Mouse (Mus musculus) limb, embryonic 14.5 days (tissue): ENCODE results near the gene Exoc3. TPM values are rescaled to one million over a fixed set of nuclear protein-coding genes. Genes with fewer than 3 reads are reported as not detected.

ENCODE experiments used
- ATAC-seq: fragments of 200-750 bp; cut with Nextera tagmentation; 2 replicates; pipeline ENCODE4 v1.8.0; 2017; ENCODE audit warnings: low read depth, moderate number of reproducible peaks, moderate TSS enrichment; ENCODE audit not compliant: low FRiP score
- DNase-seq: peaks from one replicate; pipeline ENCODE4 v3.0.0-alpha.2; 2015; ENCODE audit warnings: low spot score
- H3K27ac ChIP-seq: fragments of 300-500 bp; sonication (generic); replicated peaks from 2 replicates; pipeline ENCODE4 v1.5.1; 2014; ENCODE audit warnings: low read depth, mild to moderate bottlenecking, low read length, moderate library complexity, mixed read lengths
- H3K27me3 ChIP-seq: fragments of 300-500 bp; sonication (generic); 2 replicates; pipeline ENCODE4 v1.6.1; 2014; ENCODE audit warnings: low read length, mixed read lengths; ENCODE audit not compliant: control insufficient read depth, insufficient read depth
- H3K36me3 ChIP-seq: fragments of 300-500 bp; sonication (generic); 2 replicates; pipeline ENCODE4 v1.6.1; 2014; ENCODE audit warnings: mild to moderate bottlenecking, low read length, moderate library complexity, mixed read lengths; ENCODE audit not compliant: control insufficient read depth, insufficient read depth
- H3K4me1 ChIP-seq: fragments of 300-500 bp; sonication (generic); 2 replicates; pipeline ENCODE4 v1.6.1; 2014; ENCODE audit warnings: antibody characterized with exemption, low read length, mixed read lengths; ENCODE audit not compliant: control insufficient read depth, insufficient read depth
- H3K4me2 ChIP-seq: fragments of 300-500 bp; sonication (generic); replicated peaks from 2 replicates; pipeline ENCODE4 v1.6.1; 2014; ENCODE audit warnings: low read depth, mild to moderate bottlenecking, low read length, moderate library complexity; ENCODE audit not compliant: severe bottlenecking
- H3K4me3 ChIP-seq: fragments of 300-500 bp; sonication (generic); replicated peaks from 2 replicates; pipeline ENCODE4 v1.5.1; 2014; ENCODE audit warnings: low read length
- H3K9ac ChIP-seq: fragments of 300-500 bp; sonication (generic); 2 replicates; pipeline ENCODE4 v1.6.1; 2014; ENCODE audit warnings: mild to moderate bottlenecking, low read depth, low read length, moderate library complexity; ENCODE audit not compliant: severe bottlenecking
- H3K9me3 ChIP-seq: fragments of 300-500 bp; sonication (generic); 2 replicates; pipeline ENCODE4 v1.6.1; 2016; ENCODE audit warnings: low read length; ENCODE audit not compliant: control insufficient read depth
- POLR2A ChIP-seq: fragments of 200-500 bp; IDR thresholded peaks from 2 replicates; pipeline ENCODE4 v1.8.0; 2012; ENCODE audit warnings: inconsistent platforms, mild to moderate bottlenecking, moderate library complexity, borderline replicate concordance; ENCODE audit not compliant: insufficient read depth, insufficient read length; ENCODE audit errors: extremely low read depth
- WGBS: fragments of 180-500 bp; shearing (Covaris S2); extraction: QIAGEN DNeasy Blood & Tissue Kit; methylation state at CpG from one replicate; pipeline ENCODE4 v1.1.7; 2014; 5-methylcytosine and 5-hydroxymethylcytosine counted together
- polyA plus RNA-seq, 2 experiments: library from polyadenylated mRNA; depleted of rRNA in 1 of 2; stranded (reverse) in 1 of 2; unstranded in 1 of 2; fragments of >200 nt; fragmentation: Nextera tagmentation in 1 of 2; extraction: Ambion mirVana in 1 of 2; gene quantifications; 2 replicates each; pipeline versions ENCODE4 v1.2.1 to v1.2.3; 2012 to 2014

The Exoc3 gene
- polyA plus RNA-seq, 2 experiments: 42.6 to 89.7 TPM

DNA sequence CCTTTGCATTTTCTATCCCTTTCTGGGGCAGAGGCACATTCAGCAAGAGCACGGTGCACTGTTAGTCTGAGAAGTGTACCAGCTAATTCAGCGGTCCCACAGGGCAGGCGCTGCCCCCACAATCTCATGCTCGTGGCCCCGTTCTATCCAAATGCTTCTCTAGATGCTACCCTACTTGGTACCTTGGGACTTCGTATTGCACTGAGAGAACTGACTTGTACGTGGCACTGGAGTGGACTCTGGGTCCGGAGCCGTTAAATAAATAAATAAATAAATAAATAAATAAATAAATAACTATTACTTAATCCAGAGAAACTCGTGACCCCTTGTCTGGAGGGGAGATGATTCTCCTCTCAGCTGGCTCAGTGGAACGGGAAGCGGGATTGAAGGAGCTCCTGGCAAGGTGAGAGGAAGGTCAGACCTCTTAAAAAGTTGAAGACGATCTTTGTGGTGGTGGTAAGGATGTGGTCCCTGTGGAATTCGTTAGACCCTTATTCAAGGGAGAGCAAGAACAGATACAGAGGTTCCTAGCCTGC, 86.7 kb downstream of the Exoc3 start:
- 35% methylated on average over 14 of the region's 14 CpGs for WGBS
- peak overlapping the region; percentile 72; the same call in 1 of the 2 replicates for H3K4me2 ChIP-seq
- no peaks in the 10 kb centered on the region for H3K9me3 ChIP-seq
- no peak for TF ChIP-seq POLR2A
- H3K4me1 ChIP-seq: 0 out of 2 replicates have a peak, but pooled peaks cover 5% of the 10 kb centered on the region
- no peaks in the 10 kb centered on the region for H3K36me3 ChIP-seq
- DNase-seq: no peak
- no peak overlapping the region for H3K27ac ChIP-seq
- H3K4me3 ChIP-seq: peak overlapping the region; percentile 35; the same call in 1 of the 2 replicates
- H3K9ac ChIP-seq: no peak overlapping the region
- H3K27me3 ChIP-seq: peaks cover 48% of the 10 kb centered on the region
- no peak for ATAC-seq

DNA sequence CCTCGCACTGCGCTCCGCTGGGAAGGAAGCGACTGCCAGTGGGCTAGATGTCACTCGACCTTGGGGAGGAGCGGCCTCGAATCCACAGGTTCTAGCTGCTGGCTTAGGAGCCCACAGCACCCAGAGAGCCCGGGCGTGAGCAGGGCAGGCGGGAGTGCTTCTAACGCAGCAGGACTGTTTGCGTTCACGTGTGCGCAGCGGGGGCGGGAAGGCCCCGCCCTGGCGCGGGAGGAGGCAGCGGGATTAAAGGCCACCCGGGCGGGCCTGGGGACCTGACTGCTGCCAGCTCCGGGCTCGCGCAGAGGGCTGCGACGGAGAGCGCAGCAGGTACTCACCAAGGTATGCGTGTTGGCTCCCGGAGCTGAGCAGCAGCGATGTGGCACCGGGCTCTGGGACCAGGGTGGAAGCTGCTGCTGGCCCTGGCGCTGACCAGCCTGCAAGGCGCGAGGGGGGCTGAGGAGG, 87.4 kb downstream of the Exoc3 start, which contains the start of gene Slc9a3:
Slc9a3 (plus strand) TSS at position 317 of the 462 bp plus-strand sequence.
- no peak for ATAC-seq
- Histone ChIP-seq H3K4me1 (0 out of 2 replicates have a peak, but pooled peaks cover 5% of the 10 kb centered on the region), H3K4me2 (peak within 1 kb of the TSS; percentile 72), H3K4me3 (peak within 1 kb of the TSS; percentile 35), H3K9ac (peak within 1 kb of the TSS; percentile 46), H3K36me3 (no peaks in the 10 kb centered on the region), H3K27ac (no peak within 1 kb of the TSS), H3K9me3 (no peaks in the 10 kb centered on the region), H3K27me3 (peaks cover 48% of the 10 kb centered on the region)
- no peak for TF ChIP-seq POLR2A
- 3% methylated on average over 23 of the region's 35 CpGs for WGBS
- DNase-seq: no peak

Other genes starting within 250 kb of the Exoc3 start
- not detected in 2 replicates for gene Zdhhc11, start 244.9 kb downstream of the Exoc3 start, polyA plus RNA-seq (2012; rRNA removed)
- not detected in 2 replicates for gene Zdhhc11, start 244.9 kb downstream of the Exoc3 start, polyA plus RNA-seq (2014; fragmentation: Nextera tagmentation; extraction: Ambion mirVana)
- 1.8 and 2.2 TPM in 2 replicates for gene Tppp, start 199.3 kb downstream of the Exoc3 start, polyA plus RNA-seq (2012; rRNA removed)
- 1.7 and 2.4 TPM in 2 replicates for gene Tppp, start 199.3 kb downstream of the Exoc3 start, polyA plus RNA-seq (2014; fragmentation: Nextera tagmentation; extraction: Ambion mirVana)
- gene Cep72, start 146.4 kb downstream of the Exoc3 start, polyA plus RNA-seq (2012; rRNA removed): 13.6 and 14.3 TPM in 2 replicates
- 11.2 and 13.5 TPM in 2 replicates for gene Cep72, start 146.4 kb downstream of the Exoc3 start, polyA plus RNA-seq (2014; fragmentation: Nextera tagmentation; extraction: Ambion mirVana)
- 0.03 and 0.05 TPM in 2 replicates for gene Slc9a3, start 87.3 kb downstream of the Exoc3 start, polyA plus RNA-seq (2012; rRNA removed)
- 0.15 TPM in 1 of 2 replicates, not detected in the other for gene Slc9a3, start 87.3 kb downstream of the Exoc3 start, polyA plus RNA-seq (2014; fragmentation: Nextera tagmentation; extraction: Ambion mirVana)
- 3.7 and 4.6 TPM in 2 replicates for gene Ahrr, start 83.6 kb upstream of the Exoc3 start, polyA plus RNA-seq (2012; rRNA removed)
- 1.9 and 2.3 TPM in 2 replicates for gene Ahrr, start 83.6 kb upstream of the Exoc3 start, polyA plus RNA-seq (2014; fragmentation: Nextera tagmentation; extraction: Ambion mirVana)
- 138 and 139 TPM in 2 replicates for gene Pdcd6, start 108.8 kb upstream of the Exoc3 start, polyA plus RNA-seq (2012; rRNA removed)
- 165 TPM in 2 replicates for gene Pdcd6, start 108.8 kb upstream of the Exoc3 start, polyA plus RNA-seq (2014; fragmentation: Nextera tagmentation; extraction: Ambion mirVana)
- gene Sdha, start 141.5 kb upstream of the Exoc3 start, polyA plus RNA-seq (2012; rRNA removed): 125 and 144 TPM in 2 replicates
- gene Sdha, start 141.5 kb upstream of the Exoc3 start, polyA plus RNA-seq (2014; fragmentation: Nextera tagmentation; extraction: Ambion mirVana): 194 and 202 TPM in 2 replicates
- gene Ccdc127, start 141.6 kb upstream of the Exoc3 start, polyA plus RNA-seq (2012; rRNA removed): 12.2 and 22.0 TPM in 2 replicates
- 49.4 and 50.3 TPM in 2 replicates for gene Ccdc127, start 141.6 kb upstream of the Exoc3 start, polyA plus RNA-seq (2014; fragmentation: Nextera tagmentation; extraction: Ambion mirVana)
- gene Lrrc14b, start 155.3 kb upstream of the Exoc3 start, polyA plus RNA-seq (2012; rRNA removed): 0.58 TPM in 2 replicates
- gene Lrrc14b, start 155.3 kb upstream of the Exoc3 start, polyA plus RNA-seq (2014; fragmentation: Nextera tagmentation; extraction: Ambion mirVana): not detected in 2 replicates
- gene Zfp72, start 182.1 kb upstream of the Exoc3 start, polyA plus RNA-seq (2012; rRNA removed): 1.4 and 1.7 TPM in 2 replicates
- gene Zfp72, start 182.1 kb upstream of the Exoc3 start, polyA plus RNA-seq (2014; fragmentation: Nextera tagmentation; extraction: Ambion mirVana): 6.3 and 6.7 TPM in 2 replicates
- gene Ftl1-ps1, start 191.0 kb upstream of the Exoc3 start, polyA plus RNA-seq (2012; rRNA removed): 28.6 and 36.8 TPM in 2 replicates
- gene Ftl1-ps1, start 191.0 kb upstream of the Exoc3 start, polyA plus RNA-seq (2014; fragmentation: Nextera tagmentation; extraction: Ambion mirVana): 73.7 and 79.0 TPM in 2 replicates